Comparison of ENCODE assay signal across 8 mouse cellular contexts in genomic region chr7:81345447-81346170, GRCm38 (mm10). TPM values are rescaled to one million over a fixed set of nuclear protein-coding genes. Genes with fewer than 3 reads are reported as not detected.
DNase-seq lines count a peak whose midpoint lies in the region; ATAC-seq and TF ChIP-seq lines count a peak whose summit lies in the region.

No protein-coding gene starts in this region.

- H3K4me3 ChIP-seq in heart, adult 2 months = peak overlapping the region; percentile 83
- H3K4me3 ChIP-seq in ES-E14 (ENCODE audit: insufficient read depth in 1 of 2, low read depth in 1 of 2, low read length in 2 of 2, poor library complexity in 1 of 2, severe bottlenecking in 1 of 2) = peak overlapping the region; percentile 57 to 71
- H3K4me3 ChIP-seq in heart, postnatal 0 days (ENCODE audit: low read depth, low read length) = peak overlapping the region; percentile 93

- intact Hi-C loops in heart, adult 2 months (cut with DNase I) = loop anchor here (5.0 kb wide), 2 partner anchors 177 to 1323 kb away; partner anchors contain the start of gene Zfp710
- intact Hi-C loops in gastrocnemius, postnatal 36 days (cut with DNase I) = loop anchor here (2.0 kb wide), 1 partner anchor 137 kb away; no protein-coding TSS in a partner anchor

- no peaks in the 10 kb centered on the region for H3K27me3 ChIP-seq in heart, adult 2 months (ENCODE audit: control insufficient read depth, insufficient read depth, low read length)
- no peaks in the 10 kb centered on the region for H3K27me3 ChIP-seq in heart, postnatal 0 days (ENCODE audit: control insufficient read depth, insufficient read depth, low read length)

- peak overlapping the region; percentile 85 for H3K27ac ChIP-seq in heart, adult 2 months
- H3K27ac ChIP-seq in ES-E14 (ENCODE audit: insufficient read depth, low read depth, low read length, poor library complexity, severe bottlenecking) = no peak overlapping the region
- peak overlapping the region; percentile 90 for H3K27ac ChIP-seq in heart, postnatal 0 days (ENCODE audit: low read depth)

- H3K36me3 ChIP-seq in heart, adult 2 months (ENCODE audit: control insufficient read depth, insufficient read depth, low read length) = peaks cover 11% of the 10 kb centered on the region; the same call in 1 of the 2 replicates
- peaks cover 35% of the 10 kb centered on the region for H3K36me3 ChIP-seq in ES-E14 (ENCODE audit: control insufficient read depth, insufficient read depth, low read length, poor library complexity, severe bottlenecking)
- peaks cover 22% of the 10 kb centered on the region for H3K36me3 ChIP-seq in heart, postnatal 0 days (replicated peaks; ENCODE audit: control insufficient read depth, insufficient read depth, low read length)

- 61% methylated on average over 15 of the region's 15 CpGs for WGBS in heart, adult 2 months
- WGBS in heart, postnatal 0 days = 58% methylated on average over 15 of the region's 15 CpGs

- H3K79me2 ChIP-seq in heart, adult 2 months (replicated peaks; ENCODE audit: control insufficient read depth, insufficient read depth, low read length) = no peaks in the 10 kb centered on the region

- TF ChIP-seq CTCF in heart, adult 2 months (IDR thresholded peaks at IDR 0.05) = no peak
- TF ChIP-seq CTCF in heart, postnatal 0 days (IDR thresholded peaks at IDR 0.05; ENCODE audit: low read depth) = no peak

- peaks cover 6% of the 10 kb centered on the region for H3K4me1 ChIP-seq in heart, adult 2 months (ENCODE audit: control insufficient read depth, insufficient read depth, low read length)
- H3K4me1 ChIP-seq in ES-E14 (ENCODE audit: control insufficient read depth in 2 of 2, insufficient read depth in 2 of 2, low read length in 2 of 2, poor library complexity in 1 of 2) = peaks cover 0 to 3% of the 10 kb centered on the region in 2 experiments; a peak in 1 of 4 replicates
- peaks cover 16% of the 10 kb centered on the region for H3K4me1 ChIP-seq in heart, postnatal 0 days (ENCODE audit: control insufficient read depth, insufficient read depth)

- peak overlapping the region; percentile 60 for H3K4me2 ChIP-seq in heart, postnatal 0 days (ENCODE audit: low read depth, low read length)

- H3K9me3 ChIP-seq in ES-E14 (ENCODE audit: control insufficient read depth, insufficient read depth, low read depth, low read length) = no peaks in the 10 kb centered on the region
- no peaks in the 10 kb centered on the region for H3K9me3 ChIP-seq in heart, postnatal 0 days (replicated peaks; ENCODE audit: control insufficient read depth, low read length)

- in situ Hi-C loops in ES-E14 (cut with MboI; ENCODE audit: low sequenced_read_pairs in 2 of 2, unreplicated experiment in 2 of 2) = loop anchor here in 1 of 2 experiments (25.0 kb wide), 1 partner anchor 183 kb away; no protein-coding TSS in a partner anchor

- peak overlapping the region; percentile 66 for H3K9ac ChIP-seq in heart, adult 2 months (ENCODE audit: low read depth, low read length)
- H3K9ac ChIP-seq in ES-E14 (ENCODE audit: insufficient read depth, low read depth, low read length, poor library complexity, severe bottlenecking) = peak overlapping the region; percentile 81
- peak overlapping the region; percentile 57 for H3K9ac ChIP-seq in heart, postnatal 0 days (replicated peaks; ENCODE audit: low read depth, low read length)

- no peak for DNase-seq in heart, adult 2 months
- DNase-seq in heart, postnatal 4 days = no peak
- DNase-seq in ES-E14 (ENCODE audit: low read depth, low spot score) = no peak
- DNase-seq in heart, postnatal 0 days (ENCODE audit: low spot score) = no peak
- DNase-seq in gastrocnemius, postnatal 36 days = no peak
- no peak for DNase-seq in ovary, postnatal 10 days (ENCODE audit: low spot score)
- DNase-seq in right cerebral cortex, postnatal 4 days = no peak

- no peak for TF ChIP-seq EP300 in heart, adult 2 months (IDR thresholded peaks at IDR 0.05; ENCODE audit: insufficient read depth, low read depth, low read length)
- no peak for TF ChIP-seq EP300 in heart, postnatal 0 days (IDR thresholded peaks at IDR 0.05; ENCODE audit: low read depth)

- ATAC-seq in heart, postnatal 0 days (ENCODE audit: insufficient read depth, low read depth) = no peak
- peak; percentile 13 for ATAC-seq in megakaryocyte, adult 5-6 weeks (ENCODE audit: poor library complexity, severe bottlenecking)

- TF ChIP-seq POLR2A in heart, adult 2 months (IDR thresholded peaks at IDR 0.05; ENCODE audit: insufficient read depth, low read depth, low read length) = no peak

TF ChIP-seq in ES-E14, 5 proteins besides CTCF, POLR2A, EP300 and RAD21:
- no peak for TF ChIP-seq MAFK (IDR thresholded peaks at IDR 0.05; ENCODE audit: insufficient read depth, low read depth, low read length)
TF ChIP-seq in ES-E14: peak in this region for 0.

RNA-seq across cellular contexts. Expression of gene Rps17, which starts 0.6 kb away (rescaled TPM):
- 1,000 to 10,000 TPM in 1 of 2 experiments, 100 to 1,000 TPM in 1; 847 to 1,012 TPM for total RNA-seq in heart, adult 2 months (2021)
- 867 and 883 TPM in 2 replicates for polyA plus RNA-seq in heart, adult 2 months (2012; rRNA removed)
- total RNA-seq in heart, postnatal 4 days (2021) = 1,000 to 10,000 TPM; 1,107 to 1,128 TPM
- total RNA-seq in ES-E14 (2012; rRNA removed) = 3,128 and 3,434 TPM in 2 replicates
- 593 and 806 TPM in 2 replicates for total RNA-seq in heart, postnatal 0 days (2014; rRNA removed; ENCODE audit: low replicate concordance)
- polyA plus RNA-seq in heart, postnatal 0 days (2015; fragmentation: Nextera tagmentation; extraction: Ambion mirVana) = 855 and 860 TPM in 2 replicates
- total RNA-seq in megakaryocyte, adult 5-6 weeks (2015) = 1,953 and 2,112 TPM in 2 replicates
- 2,159 and 2,431 TPM in 2 replicates for total RNA-seq in megakaryocyte, adult 5-6 weeks (2017)
- 100 to 1,000 TPM; 615 to 766 TPM for total RNA-seq in gastrocnemius, postnatal 36 days (2021)
